Mouse (Mus musculus) lung, embryonic 15.5 days (tissue): Measurements from ENCODE around the gene Ccdc114. TPM values are rescaled to one million over a fixed set of nuclear protein-coding genes. Genes with fewer than 3 reads are reported as not detected.
A peak's percentile ranks its signal among the peaks of the same experiment; 100 is the strongest.

Source experiments
- ATAC-seq: fragments of 200-750 bp; cut with Nextera tagmentation; 2 replicates; pipeline ENCODE4 v1.8.0; 2017; ENCODE audit warnings: moderate number of reproducible peaks, borderline replicate concordance; ENCODE audit not compliant: low FRiP score, low TSS enrichment; ENCODE audit errors: extremely low read depth
- H3K27ac ChIP-seq: fragments of 300-500 bp; sonication (generic); 2 replicates; pipeline ENCODE4 v1.5.1; 2015; ENCODE audit warnings: moderate library complexity, mild to moderate bottlenecking, inconsistent platforms
- H3K27me3 ChIP-seq: fragments of 300-500 bp; sonication (generic); 2 replicates; pipeline ENCODE4 v1.6.1; 2015; ENCODE audit warnings: inconsistent platforms
- H3K36me3 ChIP-seq: fragments of 300-500 bp; sonication (generic); 2 replicates; pipeline ENCODE4 v1.6.1; 2015; ENCODE audit warnings: inconsistent platforms
- H3K4me1 ChIP-seq: fragments of 300-500 bp; sonication (generic); 2 replicates; pipeline ENCODE4 v1.6.1; 2015; ENCODE audit warnings: inconsistent platforms
- H3K4me2 ChIP-seq: fragments of 300-500 bp; sonication (generic); 2 replicates; pipeline ENCODE4 v1.6.1; 2015; ENCODE audit warnings: inconsistent platforms, mild to moderate bottlenecking, moderate library complexity
- H3K4me3 ChIP-seq: fragments of 300-500 bp; sonication (generic); 2 replicates; pipeline ENCODE4 v1.5.1; 2015; ENCODE audit warnings: mild to moderate bottlenecking, inconsistent platforms
- H3K9ac ChIP-seq: fragments of 300-500 bp; sonication (generic); 2 replicates; pipeline ENCODE4 v1.6.1; 2015; ENCODE audit warnings: inconsistent platforms
- H3K9me3 ChIP-seq: fragments of 300-500 bp; sonication (generic); 2 replicates; pipeline ENCODE4 v1.6.1; 2016; ENCODE audit warnings: inconsistent platforms
- WGBS: fragments of 180-500 bp; shearing (Covaris S2); methylation state at CpG from one replicate; pipeline ENCODE4 v1.1.7; 2015; 5-methylcytosine and 5-hydroxymethylcytosine counted together
- polyA plus RNA-seq: library from polyadenylated mRNA; unstranded; fragments of >200 nt; fragmentation: Nextera tagmentation; extraction: Ambion mirVana; gene quantifications from 2 replicates; pipeline ENCODE4 v1.2.1, GENCODE M21; 2015

The Ccdc114 gene
- polyA plus RNA-seq, 1 experiment from 2014 or later = 6.4 TPM

- no peak overlapping the region for H3K27ac ChIP-seq
- peaks cover 9% of the 10 kb centered on the region for H3K4me1 ChIP-seq
- H3K36me3 ChIP-seq = no peaks in the 10 kb centered on the region
- 56% methylated on average over 5 of the region's 5 CpGs for WGBS
- no peaks in the 10 kb centered on the region for H3K27me3 ChIP-seq
- H3K4me2 ChIP-seq = no peak overlapping the region
- no peak overlapping the region for H3K4me3 ChIP-seq
- no peaks in the 10 kb centered on the region for H3K9me3 ChIP-seq
- ATAC-seq = no peak
- no peak overlapping the region for H3K9ac ChIP-seq
Measured at GRCm38 (mm10) chr7:45901562-45901961, 22.3 kb upstream of the Ccdc114 start.

- no peaks in the 10 kb centered on the region for H3K9me3 ChIP-seq
- no peak overlapping the region for H3K4me3 ChIP-seq
- no peak overlapping the region for H3K4me2 ChIP-seq
- no peaks in the 10 kb centered on the region for H3K27me3 ChIP-seq
- no peak overlapping the region for H3K27ac ChIP-seq
- H3K4me1 ChIP-seq = peaks cover 5% of the 10 kb centered on the region
- no peak overlapping the region for H3K9ac ChIP-seq
- 57% methylated on average over 12 of the region's 12 CpGs for WGBS
- no peak for ATAC-seq
- 0 out of 2 replicates have a peak, but pooled peaks cover 4% of the 10 kb centered on the region for H3K36me3 ChIP-seq
Measured at GRCm38 (mm10) chr7:45902481-45903002, 21.3 kb upstream of the Ccdc114 start.

GRCm38 (mm10) chr7:45906622-45907021 lies 17.2 kb upstream of the Ccdc114 start:
- Histone ChIP-seq H3K27me3 (no peaks in the 10 kb centered on the region), H3K9ac (no peak overlapping the region), H3K36me3 (peaks cover 11% of the 10 kb centered on the region), H3K4me1 (no peaks in the 10 kb centered on the region), H3K4me3 (no peak overlapping the region), H3K9me3 (no peaks in the 10 kb centered on the region), H3K27ac (no peak overlapping the region), H3K4me2 (no peak overlapping the region)
- 81% methylated on average over 9 of the region's 9 CpGs for WGBS
- ATAC-seq = no peak

GRCm38 (mm10) chr7:45908384-45908783 lies 15.5 kb upstream of the Ccdc114 start:
- H3K4me3 ChIP-seq = no peak overlapping the region
- no peak overlapping the region for H3K27ac ChIP-seq
- H3K9me3 ChIP-seq = no peaks in the 10 kb centered on the region
- peaks cover 11% of the 10 kb centered on the region for H3K36me3 ChIP-seq
- no peak overlapping the region for H3K9ac ChIP-seq
- H3K27me3 ChIP-seq = no peaks in the 10 kb centered on the region
- H3K4me1 ChIP-seq = no peaks in the 10 kb centered on the region
- ATAC-seq = no peak
- no peak overlapping the region for H3K4me2 ChIP-seq

- H3K9ac ChIP-seq = no peak overlapping the region
- no peak overlapping the region for H3K27ac ChIP-seq
- no peak overlapping the region for H3K4me2 ChIP-seq
- WGBS = 90% methylated on average over 16 of the region's 16 CpGs
- H3K9me3 ChIP-seq = no peaks in the 10 kb centered on the region
- ATAC-seq = no peak
- H3K4me1 ChIP-seq = no peaks in the 10 kb centered on the region
- no peak overlapping the region for H3K4me3 ChIP-seq
- no peaks in the 10 kb centered on the region for H3K27me3 ChIP-seq
- peaks cover 11% of the 10 kb centered on the region for H3K36me3 ChIP-seq
Measured at GRCm38 (mm10) chr7:45909145-45909544, 14.7 kb upstream of the Ccdc114 start.

- no peak for ATAC-seq
- H3K4me2 ChIP-seq = no peak overlapping the region
- H3K36me3 ChIP-seq = peaks cover 10% of the 10 kb centered on the region
- H3K4me3 ChIP-seq = no peak overlapping the region
- no peak overlapping the region for H3K9ac ChIP-seq
- peaks cover 26% of the 10 kb centered on the region for H3K4me1 ChIP-seq
- WGBS = 83% methylated on average over 6 of the region's 6 CpGs
- no peaks in the 10 kb centered on the region for H3K27me3 ChIP-seq
- H3K27ac ChIP-seq = no peak overlapping the region
- H3K9me3 ChIP-seq = no peaks in the 10 kb centered on the region
Measured at GRCm38 (mm10) chr7:45914067-45914466, 9.8 kb upstream of the Ccdc114 start.

- no peak overlapping the region for H3K9ac ChIP-seq
- peaks cover 35% of the 10 kb centered on the region for H3K4me1 ChIP-seq
- no peak for ATAC-seq
- no peak overlapping the region for H3K4me2 ChIP-seq
- H3K27ac ChIP-seq = no peak overlapping the region
- H3K4me3 ChIP-seq = no peak overlapping the region
- peaks cover 4% of the 10 kb centered on the region for H3K36me3 ChIP-seq
- WGBS = 81% methylated on average over 5 of the region's 5 CpGs
- H3K9me3 ChIP-seq = no peaks in the 10 kb centered on the region
- H3K27me3 ChIP-seq = no peaks in the 10 kb centered on the region
Measured at GRCm38 (mm10) chr7:45915011-45915410, 8.9 kb upstream of the Ccdc114 start.

GRCm38 (mm10) chr7:45916056-45917003 lies 7.5 kb upstream of the Ccdc114 start:
- Histone ChIP-seq H3K4me2 (peak overlapping the region; percentile 56), H3K4me1 (peaks cover 40% of the 10 kb centered on the region), H3K9ac (peak overlapping the region; percentile 29), H3K9me3 (no peaks in the 10 kb centered on the region), H3K4me3 (peak overlapping the region; percentile 31), H3K36me3 (0 out of 2 replicates have a peak, but pooled peaks cover 3% of the 10 kb centered on the region), H3K27me3 (no peaks in the 10 kb centered on the region), H3K27ac (peak overlapping the region; percentile 86)
- WGBS = 34% methylated on average over 26 of the region's 26 CpGs
- peak; percentile 83 for ATAC-seq

GRCm38 (mm10) chr7:45917004-45917704 lies 6.7 kb upstream of the Ccdc114 start:
- ATAC-seq = peak; percentile 2; the same call in 1 of the 2 replicates
- WGBS = 10% methylated on average over 13 of the region's 13 CpGs
- Histone ChIP-seq H3K4me3 (peak overlapping the region; percentile 31), H3K27me3 (no peaks in the 10 kb centered on the region), H3K4me1 (peaks cover 49% of the 10 kb centered on the region), H3K36me3 (0 out of 2 replicates have a peak, but pooled peaks cover 3% of the 10 kb centered on the region), H3K4me2 (peak overlapping the region; percentile 56), H3K9ac (peak overlapping the region; percentile 35), H3K27ac (peak overlapping the region; percentile 86), H3K9me3 (no peaks in the 10 kb centered on the region)

GRCm38 (mm10) chr7:45917926-45918325 lies 5.9 kb upstream of the Ccdc114 start:
- Histone ChIP-seq H3K27me3 (no peaks in the 10 kb centered on the region), H3K4me1 (peaks cover 56% of the 10 kb centered on the region), H3K4me2 (peak overlapping the region; percentile 56), H3K4me3 (no peak overlapping the region), H3K36me3 (0 out of 2 replicates have a peak, but pooled peaks cover 3% of the 10 kb centered on the region), H3K9ac (peak overlapping the region; percentile 35; the same call in 1 of the 2 replicates), H3K9me3 (no peaks in the 10 kb centered on the region), H3K27ac (peak overlapping the region; percentile 86)
- no peak for ATAC-seq
- 82% methylated on average over 15 of the region's 15 CpGs for WGBS

GRCm38 (mm10) chr7:45919083-45919671 lies 4.7 kb upstream of the Ccdc114 start:
- Histone ChIP-seq H3K4me2 (peak overlapping the region; percentile 65), H3K4me1 (peaks cover 61% of the 10 kb centered on the region)
- 66% methylated on average over 14 of the region's 14 CpGs for WGBS

More at GRCm38 (mm10) chr7:45919083-45919671, 4.7 kb upstream of the Ccdc114 start:
- Histone ChIP-seq H3K36me3 (0 out of 2 replicates have a peak, but pooled peaks cover 3% of the 10 kb centered on the region), H3K27ac (no peak overlapping the region), H3K9me3 (no peaks in the 10 kb centered on the region), H3K27me3 (no peaks in the 10 kb centered on the region), H3K9ac (no peak overlapping the region), H3K4me3 (0 out of 2 replicates have a peak overlapping the region, but pooled peaks have one; percentile 48)
- ATAC-seq = no peak
